Mouse (Mus musculus) gastrocnemius, postnatal 14 days (tissue): ENCODE measurements around the gene Fahd2a. TPM values are rescaled to one million over a fixed set of nuclear protein-coding genes. Genes with fewer than 3 reads are reported as not detected.

ENCODE experiments used
- DNase-seq: peaks from one replicate; pipeline ENCODE4 v3.0.0; 2021; ENCODE audit warnings: mixed read lengths
- intact Hi-C: fragments of 180-260 bp; cut with DNase I; formaldehyde crosslinking; loops from one replicate; pipeline ENCODE4 v1.15.1; 2025; ENCODE audit warnings: low total_unique reads
- total RNA-seq, 2 experiments: library from RNA; stranded (reverse); gene quantifications; 2 replicates each; pipeline ENCODE4 v1.2.3; 2021

Gene Fahd2a
- total RNA-seq, 2 experiments from 2014 or later: 14.5 to 17.5 TPM

- intact Hi-C loops: no loop called here
- no peak for DNase-seq
Observed at GRCm38 (mm10) chr2:127435554-127435953, 8.8 kb downstream of the Fahd2a start.

- no peak for DNase-seq
- intact Hi-C loops: no loop called here
Observed at GRCm38 (mm10) chr2:127435135-127435534, 9.2 kb downstream of the Fahd2a start.

- intact Hi-C loops: no loop called here
- DNase-seq: no peak
Observed at GRCm38 (mm10) chr2:127433487-127434295, 10.7 kb downstream of the Fahd2a start.

GRCm38 (mm10) chr2:127430238-127430637, 14.1 kb downstream of the Fahd2a start:
- DNase-seq: no peak
- intact Hi-C loops: loop anchor here (2.0 kb wide), 1 partner anchor 67 kb away; the partner anchor contains the start of gene Adra2b

- intact Hi-C loops: no loop called here
- no peak for DNase-seq
Observed at GRCm38 (mm10) chr2:127424977-127425376, 19.4 kb downstream of the Fahd2a start, which contains the start of gene Gpat2. Gene Gpat2, plus strand, starts transcription at chr2:127425199.

- DNase-seq: no peak
- intact Hi-C loops: no loop called here
Observed at GRCm38 (mm10) chr2:127418266-127418970, 25.9 kb downstream of the Fahd2a start.

- intact Hi-C loops: no loop called here
- DNase-seq: no peak
Observed at GRCm38 (mm10) chr2:127416706-127417105, 27.7 kb downstream of the Fahd2a start.

- intact Hi-C loops: no loop called here
- no peak for DNase-seq
Observed at GRCm38 (mm10) chr2:127415806-127416205, 28.6 kb downstream of the Fahd2a start.

- intact Hi-C loops: no loop called here
- DNase-seq: no peak
Observed at GRCm38 (mm10) chr2:127411126-127411525, 33.2 kb downstream of the Fahd2a start.

- no peak for DNase-seq
- intact Hi-C loops: no loop called here
Observed at GRCm38 (mm10) chr2:127398738-127399137, 45.6 kb downstream of the Fahd2a start.

GRCm38 (mm10) chr2:127394606-127395161, 49.7 kb downstream of the Fahd2a start:
- intact Hi-C loops: no loop called here
- DNase-seq: no peak

- intact Hi-C loops: no loop called here
Observed at GRCm38 (mm10) chr2:127391323-127391722, 53.0 kb downstream of the Fahd2a start.

GRCm38 (mm10) chr2:127390846-127391245, 53.5 kb downstream of the Fahd2a start:
- intact Hi-C loops: no loop called here
- DNase-seq: no peak

More at GRCm38 (mm10) chr2:127391323-127391722, 53.0 kb downstream of the Fahd2a start:
- no peak for DNase-seq

- no peak for DNase-seq
- intact Hi-C loops: no loop called here
Observed at GRCm38 (mm10) chr2:127390352-127390751, 54.0 kb downstream of the Fahd2a start.

GRCm38 (mm10) chr2:127387521-127387920, 56.8 kb downstream of the Fahd2a start:
- no peak for DNase-seq
- intact Hi-C loops: no loop called here

Other genes with a start within 250 kb of the Fahd2a start
- gene 1810024B03Rik, start 236.3 kb downstream of the Fahd2a start, total RNA-seq: under 1 TPM; 0.66 to 0.72 TPM
- gene Snrnp200, start 236.2 kb downstream of the Fahd2a start, total RNA-seq: 10 to 100 TPM; 33.0 to 34.6 TPM
- gene Ciao1, start 196.7 kb downstream of the Fahd2a start, total RNA-seq: 10 to 100 TPM; 44.5 to 47.9 TPM
- 10 to 100 TPM; 24.0 to 28.9 TPM for gene Tmem127, start 196.7 kb downstream of the Fahd2a start, total RNA-seq
- 10 to 100 TPM; 86.8 to 98.4 TPM for gene Stard7, start 174.3 kb downstream of the Fahd2a start, total RNA-seq
- gene Dusp2, start 108.4 kb downstream of the Fahd2a start, total RNA-seq: 1 to 10 TPM; 1.6 TPM
- not detected for gene Astl, start 105.9 kb downstream of the Fahd2a start, total RNA-seq
- gene Adra2b, start 81.4 kb downstream of the Fahd2a start, total RNA-seq: 1 to 10 TPM; 1.2 to 2.4 TPM
- not detected for gene Gpat2, start 19.4 kb downstream of the Fahd2a start, total RNA-seq
- under 1 TPM; 0.53 to 0.86 TPM for gene Kcnip3, start 77.5 kb upstream of the Fahd2a start, total RNA-seq
- not detected for gene Prom2, start 96.9 kb upstream of the Fahd2a start, total RNA-seq
- gene Zfp661, start 142.5 kb upstream of the Fahd2a start, total RNA-seq: 1 to 10 TPM; 1.3 to 2.5 TPM
- 10 to 100 TPM; 85.2 to 98.4 TPM for gene Mrps5, start 142.7 kb upstream of the Fahd2a start, total RNA-seq
- 10 to 100 TPM in 1 of 2 experiments, 1 to 10 TPM in 1; 4.1 to 25.9 TPM for gene Mal, start 212.1 kb upstream of the Fahd2a start, total RNA-seq